Mouse (Mus musculus) bone marrow, adult 2 months (tissue): ENCODE measurements around the gene Limch1. TPM values are rescaled to one million over a fixed set of nuclear protein-coding genes. Genes with fewer than 3 reads are reported as not detected.

Source experiments
- H3K27ac ChIP-seq: fragments of 200-500 bp; 2 replicates; pipeline ENCODE4 v1.5.1; 2012; ENCODE audit warnings: low read depth, mild to moderate bottlenecking, control low read depth, inconsistent platforms, low read length; ENCODE audit not compliant: control insufficient read depth, poor library complexity, insufficient read depth
- H3K4me1 ChIP-seq: fragments of 200-500 bp; 2 replicates; pipeline ENCODE4 v1.6.1; 2011; ENCODE audit warnings: low read length; ENCODE audit not compliant: control insufficient read depth, insufficient read depth
- H3K4me3 ChIP-seq: fragments of 200-500 bp; replicated peaks from 2 replicates; pipeline ENCODE3; 2011; ENCODE audit warnings: mild to moderate bottlenecking, low read depth, low read length, control low read depth; ENCODE audit not compliant: control insufficient read depth
- CTCF ChIP-seq: fragments of 200-500 bp; IDR thresholded peaks from 2 replicates; pipeline ENCODE4 v1.5.1; 2011; ENCODE audit warnings: low read length, control low read depth; ENCODE audit not compliant: control insufficient read depth, insufficient read depth
- POLR2A ChIP-seq: fragments of 200-500 bp; IDR thresholded peaks from 2 replicates; pipeline ENCODE4 v1.6.1; 2011; ENCODE audit warnings: low read depth, mild to moderate bottlenecking, control low read depth, low read length, borderline replicate concordance; ENCODE audit not compliant: control insufficient read depth
- WGBS: fragments of 180-500 bp; shearing (Covaris S2); methylation state at CpG from one replicate; pipeline ENCODE4 v1.1.7; 2018; 5-methylcytosine and 5-hydroxymethylcytosine counted together
- polyA plus RNA-seq: library from polyadenylated mRNA; stranded (reverse); fragments of >200 nt; gene quantifications from 2 replicates; pipeline ENCODE4 v1.2.4, GENCODE M21; 2011; ENCODE audit warnings: low replicate concordance; ENCODE audit not compliant: missing spikeins, insufficient read depth, insufficient read length

The Limch1 gene
- polyA plus RNA-seq, 1 experiment, result 13.5 TPM

- H3K27ac ChIP-seq, result no peak overlapping the region
- no peaks in the 10 kb centered on the region for H3K4me1 ChIP-seq
- no peak overlapping the region for H3K4me3 ChIP-seq
- 72% methylated on average over 9 of the region's 9 CpGs for WGBS
- no peak for TF ChIP-seq CTCF
- TF ChIP-seq POLR2A, result no peak
Measured at GRCm38 (mm10) chr5:66784624-66785361, 39.2 kb downstream of the Limch1 start.

DNA sequence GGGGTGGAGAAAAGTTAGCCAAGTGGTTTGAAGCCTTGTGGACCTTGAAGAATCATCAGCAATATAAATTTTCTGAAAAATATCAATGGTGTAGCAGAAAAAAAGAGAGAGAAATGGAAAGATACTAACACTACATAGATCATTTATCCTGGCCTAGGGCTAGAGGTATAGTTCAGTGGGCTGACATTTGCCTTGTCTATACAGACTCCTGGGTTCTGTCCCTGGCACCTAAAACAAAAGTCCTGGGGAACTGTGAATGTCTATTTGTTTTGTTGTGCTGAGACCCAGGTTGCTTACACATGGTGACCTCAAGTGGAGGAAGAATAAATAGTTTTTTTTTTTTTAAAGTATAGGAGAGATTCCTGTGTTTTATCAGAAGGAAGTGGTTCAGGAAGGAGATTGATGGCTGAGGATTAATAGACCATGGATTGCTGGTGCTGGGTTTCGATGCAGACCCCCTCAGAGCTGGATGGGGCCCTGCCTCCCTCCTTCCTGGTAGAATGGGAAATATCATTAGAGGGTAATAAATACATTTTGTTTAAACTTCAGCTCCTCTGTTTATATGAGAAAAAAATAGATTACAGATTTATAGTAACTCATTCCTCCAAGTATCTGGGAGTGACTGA is 40.5 kb downstream of the Limch1 start:
- 19% methylated on average over 1 of the region's 1 CpGs for WGBS
- no peaks in the 10 kb centered on the region for H3K4me1 ChIP-seq
- TF ChIP-seq POLR2A (no peak), CTCF (no peak)
- H3K4me3 ChIP-seq, result no peak overlapping the region
- H3K27ac ChIP-seq, result no peak overlapping the region

- no peaks in the 10 kb centered on the region for H3K4me1 ChIP-seq
- no peak overlapping the region for H3K27ac ChIP-seq
- H3K4me3 ChIP-seq, result no peak overlapping the region
- TF ChIP-seq POLR2A, result no peak
- no peak for TF ChIP-seq CTCF
- 6% methylated on average over 8 of the region's 8 CpGs for WGBS
Measured at GRCm38 (mm10) chr5:66786621-66787061, 41.0 kb downstream of the Limch1 start.

- Histone ChIP-seq H3K4me1 (no peaks in the 10 kb centered on the region), H3K4me3 (no peak overlapping the region), H3K27ac (no peak overlapping the region; the same call in 1 of the 2 replicates)
- TF ChIP-seq CTCF (no peak), POLR2A (no peak)
- 79% methylated on average over 3 of the region's 3 CpGs for WGBS
Measured at GRCm38 (mm10) chr5:66789041-66789440, 43.4 kb downstream of the Limch1 start.

DNA sequence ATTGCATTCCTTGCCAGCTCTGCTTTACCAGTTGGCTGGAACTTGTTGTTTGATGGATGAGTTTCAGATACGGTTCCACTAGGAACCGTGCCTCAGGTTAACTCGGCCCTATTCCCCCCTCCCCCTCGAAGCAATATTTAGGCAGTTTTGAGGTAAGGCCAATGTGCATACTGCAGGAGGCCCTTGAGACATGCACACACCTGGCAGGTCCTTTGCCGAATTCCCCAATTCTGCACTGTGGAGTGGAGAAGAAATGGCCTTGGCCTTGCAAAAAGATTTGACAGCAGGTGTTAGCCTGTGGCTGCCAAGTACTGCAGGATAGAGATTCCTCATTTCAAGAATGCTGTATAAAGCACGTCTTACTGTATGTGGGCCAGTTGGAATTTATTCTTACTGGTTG is 45.5 kb downstream of the Limch1 start:
- 82% methylated on average over 6 of the region's 6 CpGs for WGBS
- Histone ChIP-seq H3K4me3 (no peak overlapping the region), H3K27ac (no peak overlapping the region), H3K4me1 (no peaks in the 10 kb centered on the region)
- no peak for TF ChIP-seq POLR2A
- no peak for TF ChIP-seq CTCF

DNA sequence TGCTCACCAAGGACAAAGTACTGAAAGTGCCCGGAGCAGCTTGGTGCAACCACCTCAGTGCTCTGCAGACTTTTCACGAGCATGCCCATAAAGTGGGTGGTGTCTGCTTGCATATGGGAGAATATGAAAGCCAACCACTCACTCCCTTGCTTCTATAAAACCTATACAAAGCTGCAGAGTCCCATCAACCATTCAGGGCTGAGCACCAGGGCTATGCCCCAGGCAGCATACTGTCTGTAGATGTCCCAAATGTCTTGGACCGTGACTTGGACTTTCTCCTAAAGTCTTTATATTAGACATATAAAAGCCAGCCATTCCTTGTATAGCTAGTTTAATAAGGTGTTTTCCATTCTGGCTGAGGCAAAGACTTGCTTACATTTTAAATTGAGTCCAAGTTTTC is 47.6 kb downstream of the Limch1 start:
- no peaks in the 10 kb centered on the region; the same call in 1 of the 2 replicates for H3K4me1 ChIP-seq
- no peak overlapping the region for H3K27ac ChIP-seq
- 90% methylated on average over 3 of the region's 3 CpGs for WGBS
- H3K4me3 ChIP-seq, result no peak overlapping the region
- TF ChIP-seq POLR2A (no peak), CTCF (no peak)

GRCm38 (mm10) chr5:66797326-66797725 is 51.7 kb downstream of the Limch1 start:
- no peak for TF ChIP-seq POLR2A
- TF ChIP-seq CTCF, result no peak
- H3K4me1 ChIP-seq, result no peaks in the 10 kb centered on the region; the same call in 1 of the 2 replicates

GRCm38 (mm10) chr5:66798135-66798534 is 52.5 kb downstream of the Limch1 start:
- H3K4me1 ChIP-seq, result no peaks in the 10 kb centered on the region; the same call in 1 of the 2 replicates
- TF ChIP-seq POLR2A, result no peak
- no peak for TF ChIP-seq CTCF
- 75% methylated on average over 3 of the region's 3 CpGs for WGBS

More at GRCm38 (mm10) chr5:66797326-66797725, 51.7 kb downstream of the Limch1 start:
- no peak overlapping the region for H3K4me3 ChIP-seq
- H3K27ac ChIP-seq, result no peak overlapping the region
- WGBS, result 48% methylated on average over 6 of the region's 6 CpGs

GRCm38 (mm10) chr5:66798591-66799003 is 53.0 kb downstream of the Limch1 start:
- no peak overlapping the region for H3K4me3 ChIP-seq
- H3K27ac ChIP-seq, result no peak overlapping the region
- no peaks in the 10 kb centered on the region; the same call in 1 of the 2 replicates for H3K4me1 ChIP-seq
- TF ChIP-seq CTCF (no peak), POLR2A (no peak)
- WGBS, result 32% methylated on average over 8 of the region's 8 CpGs

More at GRCm38 (mm10) chr5:66798135-66798534, 52.5 kb downstream of the Limch1 start:
- H3K27ac ChIP-seq, result no peak overlapping the region
- H3K4me3 ChIP-seq, result no peak overlapping the region
